Mouse (Mus musculus) lung, embryonic 14.5 days (tissue): ENCODE results near the gene Tmem60. TPM values are rescaled to one million over a fixed set of nuclear protein-coding genes. Genes with fewer than 3 reads are reported as not detected.
A peak's percentile ranks its signal among the peaks of the same experiment; 100 is the strongest.

ENCODE experiments used
- ATAC-seq: fragments of 200-750 bp; cut with Nextera tagmentation; 2 replicates; pipeline ENCODE4 v1.8.0; 2017; ENCODE audit warnings: mild to moderate bottlenecking, moderate TSS enrichment, moderate library complexity; ENCODE audit not compliant: insufficient read depth
- DNase-seq: peaks from one replicate; pipeline ENCODE4 v3.0.0-alpha.2; 2015
- H3K27ac ChIP-seq: fragments of 300-500 bp; sonication (generic); 2 replicates; pipeline ENCODE4 v1.5.1; 2014; ENCODE audit warnings: low read depth, mild to moderate bottlenecking, moderate library complexity
- H3K27me3 ChIP-seq: fragments of 300-500 bp; sonication (generic); 2 replicates; pipeline ENCODE4 v1.6.1; 2014; ENCODE audit warnings: low read length, control low read depth; ENCODE audit not compliant: insufficient read depth
- H3K36me3 ChIP-seq: fragments of 300-500 bp; sonication (generic); 2 replicates; pipeline ENCODE4 v1.6.1; 2014; ENCODE audit warnings: control low read depth; ENCODE audit not compliant: insufficient read depth
- H3K4me1 ChIP-seq: fragments of 300-500 bp; sonication (generic); 2 replicates; pipeline ENCODE4 v1.6.1; 2014; ENCODE audit warnings: antibody characterized with exemption, control low read depth; ENCODE audit not compliant: insufficient read depth
- H3K4me2 ChIP-seq: fragments of 300-500 bp; sonication (generic); 2 replicates; pipeline ENCODE4 v1.6.1; 2014; ENCODE audit warnings: mild to moderate bottlenecking
- H3K4me3 ChIP-seq: fragments of 300-500 bp; sonication (generic); 2 replicates; pipeline ENCODE4 v1.5.1; 2014; ENCODE audit warnings: low read depth, low read length
- H3K9ac ChIP-seq: fragments of 300-500 bp; sonication (generic); 2 replicates; pipeline ENCODE4 v1.6.1; 2014
- H3K9me3 ChIP-seq: fragments of 300-500 bp; sonication (generic); 2 replicates; pipeline ENCODE4 v1.6.1; 2016; ENCODE audit warnings: low read depth, low read length, control low read depth
- CTCF ChIP-seq: IDR thresholded peaks from 2 replicates; pipeline ENCODE4 v1.5.1; 2016; ENCODE audit warnings: antibody characterized with exemption, low read depth
- WGBS: fragments of 180-500 bp; shearing (Covaris S2); extraction: QIAGEN DNeasy Blood & Tissue Kit; methylation state at CpG from one replicate; pipeline ENCODE4 v1.1.7; 2014; 5-methylcytosine and 5-hydroxymethylcytosine counted together
- polyA plus RNA-seq: library from polyadenylated mRNA; unstranded; fragments of >200 nt; fragmentation: Nextera tagmentation; extraction: Ambion mirVana; gene quantifications from 2 replicates; pipeline ENCODE4 v1.2.1, GENCODE M21; 2014

Gene Tmem60
- polyA plus RNA-seq, 1 experiment from 2014 or later: 45.2 TPM

DNA sequence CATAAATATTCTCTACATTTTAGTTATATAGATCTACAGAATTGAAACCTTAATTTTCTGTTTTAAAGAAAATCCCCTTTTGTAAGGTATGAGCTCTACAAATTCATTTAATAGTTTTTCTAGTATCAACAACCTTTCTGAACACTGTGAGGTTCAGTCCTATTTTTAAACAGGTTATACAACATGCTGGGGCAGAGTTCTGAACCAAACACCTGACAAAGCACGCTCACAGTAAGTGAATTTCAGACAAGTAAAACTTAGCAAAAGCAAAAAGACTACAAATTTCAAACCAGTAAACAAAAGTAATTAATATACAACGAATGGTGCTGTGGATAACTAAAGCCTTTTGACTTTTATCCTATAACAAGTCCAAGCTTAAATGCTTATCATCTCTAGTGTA is 23.6 kb upstream of the Tmem60 start:
- WGBS: 92% methylated on average over 2 of the region's 2 CpGs
- DNase-seq: no peak
- Histone ChIP-seq H3K4me3 (no peak overlapping the region), H3K9me3 (no peaks in the 10 kb centered on the region), H3K27me3 (no peaks in the 10 kb centered on the region), H3K4me1 (no peaks in the 10 kb centered on the region), H3K4me2 (no peak overlapping the region), H3K9ac (no peak overlapping the region), H3K27ac (no peak overlapping the region), H3K36me3 (no peaks in the 10 kb centered on the region)
- no peak for TF ChIP-seq CTCF
- no peak for ATAC-seq

- Histone ChIP-seq H3K4me3 (no peak overlapping the region), H3K4me1 (peaks cover 5% of the 10 kb centered on the region; the same call in 1 of the 2 replicates), H3K27me3 (no peaks in the 10 kb centered on the region), H3K9me3 (no peaks in the 10 kb centered on the region), H3K27ac (no peak overlapping the region), H3K9ac (no peak overlapping the region), H3K4me2 (no peak overlapping the region), H3K36me3 (no peaks in the 10 kb centered on the region)
- TF ChIP-seq CTCF: no peak
- no peak for DNase-seq
- WGBS: 95% methylated on average over 4 of the region's 4 CpGs
- ATAC-seq: no peak
Observed at GRCm38 (mm10) chr5:20860565-20860964, 21.4 kb upstream of the Tmem60 start.

- H3K36me3 ChIP-seq: no peaks in the 10 kb centered on the region
- H3K9me3 ChIP-seq: no peaks in the 10 kb centered on the region
- no peak overlapping the region for H3K9ac ChIP-seq
- no peak overlapping the region for H3K27ac ChIP-seq
- DNase-seq (no peak), ATAC-seq (no peak)
- no peak overlapping the region for H3K4me2 ChIP-seq
- peaks cover 5% of the 10 kb centered on the region; the same call in 1 of the 2 replicates for H3K4me1 ChIP-seq
- no peak for TF ChIP-seq CTCF
- no peak overlapping the region for H3K4me3 ChIP-seq
- H3K27me3 ChIP-seq: no peaks in the 10 kb centered on the region
- 84% methylated on average over 2 of the region's 2 CpGs for WGBS
Observed at GRCm38 (mm10) chr5:20861901-20862300, 20.1 kb upstream of the Tmem60 start.

DNA sequence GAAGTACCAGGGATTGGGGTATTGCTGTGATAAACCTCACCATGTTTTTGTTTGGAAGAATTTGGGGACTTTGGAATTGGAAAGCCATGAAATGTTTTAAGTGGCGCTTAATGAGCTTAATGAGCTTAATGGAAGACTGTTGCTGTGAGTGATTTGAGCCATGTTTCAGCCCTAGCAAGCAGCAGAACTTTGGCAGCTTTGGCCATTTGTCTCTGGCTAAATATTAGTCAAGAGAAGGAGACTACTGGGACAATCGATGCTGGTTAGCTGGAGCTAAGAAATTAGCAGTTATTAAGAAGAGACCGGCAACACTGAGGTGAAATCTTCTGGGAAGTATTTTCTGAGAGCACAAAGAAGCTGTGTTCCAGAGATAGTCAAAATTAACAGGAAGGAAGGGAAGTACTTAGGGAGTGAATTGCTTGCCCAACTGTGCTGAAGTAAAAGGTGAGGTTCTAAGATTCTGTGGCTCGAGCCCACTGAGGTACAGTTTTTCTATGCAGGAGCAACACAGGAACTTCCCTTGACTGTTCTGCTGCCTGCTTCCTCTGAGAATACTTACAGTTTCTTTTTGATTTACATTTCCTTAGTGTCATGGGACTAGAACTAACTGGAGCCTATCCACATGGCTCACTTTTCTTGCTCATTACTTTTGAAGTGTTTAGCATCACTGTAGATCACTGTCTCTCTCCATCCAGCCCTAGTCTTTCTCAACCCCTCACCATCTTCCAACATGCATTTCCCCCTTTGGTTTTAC is 17.6 kb upstream of the Tmem60 start:
- Histone ChIP-seq H3K4me1 (peaks cover 5% of the 10 kb centered on the region; the same call in 1 of the 2 replicates), H3K36me3 (no peaks in the 10 kb centered on the region), H3K9me3 (no peaks in the 10 kb centered on the region), H3K4me3 (no peak overlapping the region), H3K4me2 (no peak overlapping the region), H3K27ac (no peak overlapping the region), H3K27me3 (no peaks in the 10 kb centered on the region), H3K9ac (no peak overlapping the region)
- DNase-seq (peak; percentile 6), ATAC-seq (no peak)
- TF ChIP-seq CTCF: no peak
- WGBS: 70% methylated on average over 4 of the region's 4 CpGs

GRCm38 (mm10) chr5:20865193-20865755 is 16.7 kb upstream of the Tmem60 start:
- Histone ChIP-seq H3K4me1 (peaks cover 5% of the 10 kb centered on the region; the same call in 1 of the 2 replicates), H3K4me3 (no peak overlapping the region), H3K4me2 (no peak overlapping the region), H3K36me3 (no peaks in the 10 kb centered on the region), H3K9ac (no peak overlapping the region), H3K27ac (no peak overlapping the region), H3K9me3 (no peaks in the 10 kb centered on the region), H3K27me3 (no peaks in the 10 kb centered on the region)
- ATAC-seq (0 out of 2 replicates have a peak, but pooled peaks have one; percentile 31), DNase-seq (peak; percentile 59)
- WGBS: 50% methylated on average over 2 of the region's 2 CpGs
- no peak for TF ChIP-seq CTCF

- WGBS: 86% methylated on average over 1 of the region's 1 CpGs
- DNase-seq (no peak), ATAC-seq (no peak)
- Histone ChIP-seq H3K36me3 (no peaks in the 10 kb centered on the region), H3K4me1 (no peaks in the 10 kb centered on the region), H3K4me3 (no peak overlapping the region), H3K9me3 (no peaks in the 10 kb centered on the region), H3K27ac (no peak overlapping the region), H3K9ac (no peak overlapping the region), H3K4me2 (no peak overlapping the region), H3K27me3 (no peaks in the 10 kb centered on the region)
- TF ChIP-seq CTCF: no peak
Observed at GRCm38 (mm10) chr5:20873146-20873545, 8.8 kb upstream of the Tmem60 start.

DNA sequence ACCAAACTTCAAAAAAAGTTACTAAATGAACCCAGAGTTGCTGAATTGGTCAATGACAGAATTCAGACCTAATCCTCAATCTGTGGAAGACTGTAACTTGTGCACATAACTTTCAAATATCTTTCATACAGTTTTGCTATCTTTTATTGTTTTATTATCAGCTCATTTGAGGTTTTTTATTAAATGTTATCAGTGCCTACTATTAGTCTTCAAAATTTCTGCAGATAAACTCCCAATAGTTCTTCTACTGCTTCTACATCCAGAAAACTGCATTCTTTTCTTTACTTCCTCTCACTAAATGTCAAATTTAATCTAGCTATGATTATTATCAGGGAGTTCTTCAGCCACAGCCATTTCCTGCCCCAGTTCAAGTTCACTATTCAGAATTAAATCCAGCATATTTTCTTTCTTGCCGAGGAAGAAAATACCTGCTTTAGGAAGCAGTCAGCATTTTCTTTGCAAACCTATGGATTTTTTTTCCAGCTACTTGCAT is 5.0 kb upstream of the Tmem60 start:
- Histone ChIP-seq H3K9me3 (no peaks in the 10 kb centered on the region), H3K27ac (no peak overlapping the region), H3K4me1 (no peaks in the 10 kb centered on the region), H3K27me3 (no peaks in the 10 kb centered on the region), H3K36me3 (no peaks in the 10 kb centered on the region), H3K9ac (no peak overlapping the region), H3K4me3 (no peak overlapping the region), H3K4me2 (no peak overlapping the region)
- WGBS: 64% methylated on average over 1 of the region's 1 CpGs
- ATAC-seq (no peak), DNase-seq (no peak)
- TF ChIP-seq CTCF: no peak
